Mouse (Mus musculus) stomach, postnatal 0 days (tissue): ENCODE measurements around the gene Olfr1415.

Source experiments
- CTCF ChIP-seq: IDR thresholded peaks from 2 replicates; pipeline ENCODE4 v1.5.1; 2016; ENCODE audit warnings: antibody characterized with exemption, low read depth, mild to moderate bottlenecking, moderate library complexity
- EP300 ChIP-seq: optimal IDR thresholded peaks from 2 replicates; pipeline ENCODE3; 2016; ENCODE audit warnings: antibody characterized with exemption

GRCm38 (mm10) chr1:92473165-92474041 lies 22.5 kb downstream of the Olfr1415 start, which contains the start of gene Ndufa10:
- TF ChIP-seq CTCF (no peak), EP300 (no peak)
